Mouse (Mus musculus): ENCODE results near the gene Csrnp1.

DNA sequence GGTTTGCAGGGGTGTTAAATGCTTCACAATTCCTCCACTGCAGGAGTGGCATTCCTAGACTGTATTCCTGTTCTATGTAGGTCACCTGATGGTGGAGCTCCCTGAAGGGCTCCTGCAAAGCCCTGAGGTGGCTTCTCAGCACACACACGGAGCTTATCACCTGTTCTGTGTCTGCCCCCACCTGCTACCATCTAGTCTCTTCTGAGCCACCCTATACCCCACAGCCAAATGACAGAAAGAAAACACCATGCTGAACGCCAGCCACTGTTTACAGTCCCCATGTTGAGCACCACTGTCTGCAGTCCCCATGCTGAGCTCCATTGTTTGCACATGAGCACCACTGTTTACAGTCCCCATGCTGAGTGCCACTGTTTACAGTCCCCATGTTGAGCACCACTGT is 4.7 kb downstream of the Csrnp1 start:
- TF ChIP-seq GATA1 (IDR thresholded peaks at IDR 0.05; ENCODE audit: low read length) (no peak), TAL1 (IDR thresholded peaks at IDR 0.05; ENCODE audit: low read length) (no peak)

Data from erythroblast, embryonic 14.5 days (primary cell).